Mouse (Mus musculus) left cerebral cortex, postnatal 36 days (tissue): Measurements from ENCODE around the gene Rpe. TPM values are rescaled to one million over a fixed set of nuclear protein-coding genes. Genes with fewer than 3 reads are reported as not detected.
"Not testable (repeated sequence)": the region's sequence is repeated elsewhere in the genome, so short reads cannot be mapped to it uniquely, and the experiment has no call there.

Experiments used
- DNase-seq, 2 experiments: peaks; one replicate each; pipeline ENCODE4 v3.0.0; 2021 to 2022; ENCODE audit warnings: low spot score in 2 of 2, mixed read lengths in 1 of 2
- intact Hi-C: fragments of 180-260 bp; cut with DNase I; formaldehyde crosslinking; loops from one replicate; pipeline ENCODE4 v1.15.1; 2025
- total RNA-seq, 2 experiments: library from RNA; stranded (reverse); gene quantifications; 2 replicates each; pipeline ENCODE4 v1.2.3; 2021

Rpe gene
- 10 to 100 TPM; 31.4 to 32.4 TPM for total RNA-seq

GRCm38 (mm10) chr1:66700693-66701575 is at the start of gene Rpe:
TSS of gene Rpe (plus strand) at chr1:66700831.
- intact Hi-C loops = loop anchor here (5.0 kb wide), 1 partner anchor 116 kb away; the partner anchor contains the start of gene Kansl1l
- DNase-seq = peak; percentile 91

GRCm38 (mm10) chr1:66655119-66655746 is 45.4 kb upstream of the Rpe start:
- intact Hi-C loops = loop anchor here (5.0 kb wide), 1 partner anchor 553 kb away; no protein-coding TSS in a partner anchor
- DNase-seq = no peak

GRCm38 (mm10) chr1:66655747-66656119 is 44.9 kb upstream of the Rpe start:
- DNase-seq = no peak
- intact Hi-C loops = loop anchor here (5.0 kb wide), 1 partner anchor 553 kb away; no protein-coding TSS in a partner anchor

- DNase-seq = no peak
- intact Hi-C loops = no loop called here
These were observed 29.2 kb upstream of the Rpe start for GRCm38 (mm10) chr1:66671475-66671874.

GRCm38 (mm10) chr1:66672812-66673211 is 27.8 kb upstream of the Rpe start:
- intact Hi-C loops = no loop called here
- no peak for DNase-seq

GRCm38 (mm10) chr1:66677928-66678327 is 22.7 kb upstream of the Rpe start:
- no peak for DNase-seq
- intact Hi-C loops = no loop called here

GRCm38 (mm10) chr1:66678662-66679061 is 22.0 kb upstream of the Rpe start:
- intact Hi-C loops = no loop called here
- DNase-seq = no peak

GRCm38 (mm10) chr1:66682974-66683373 is 17.7 kb upstream of the Rpe start:
- intact Hi-C loops = no loop called here
- DNase-seq = no peak

- intact Hi-C loops = no loop called here
- DNase-seq = no peak
These were observed 8.9 kb upstream of the Rpe start for GRCm38 (mm10) chr1:66691772-66692171.

- no peak for DNase-seq
- intact Hi-C loops = no loop called here
These were observed 8.3 kb upstream of the Rpe start for GRCm38 (mm10) chr1:66692308-66692707.

- intact Hi-C loops = no loop called here
- no peak for DNase-seq
These were observed 7.7 kb upstream of the Rpe start for GRCm38 (mm10) chr1:66692780-66693392.

GRCm38 (mm10) chr1:66694266-66694665 is 6.4 kb upstream of the Rpe start:
- intact Hi-C loops = no loop called here

GRCm38 (mm10) chr1:66695296-66695695 is 5.3 kb upstream of the Rpe start:
- intact Hi-C loops = no loop called here
- DNase-seq = no peak

More at GRCm38 (mm10) chr1:66694266-66694665, 6.4 kb upstream of the Rpe start:
- DNase-seq = no peak

GRCm38 (mm10) chr1:66699630-66700029 is 1.0 kb upstream of the Rpe start:
- intact Hi-C loops = loop anchor here (5.0 kb wide), 1 partner anchor 118 kb away; the partner anchor contains the start of gene Kansl1l
- DNase-seq = not testable (repeated sequence)

- no peak for DNase-seq
- intact Hi-C loops = loop anchor here (5.0 kb wide), 1 partner anchor 117 kb away; the partner anchor contains the start of gene Kansl1l
These were observed 410 bp upstream of the Rpe start for GRCm38 (mm10) chr1:66700149-66700692.

- intact Hi-C loops = loop anchor here (5.0 kb wide), 1 partner anchor 116 kb away; the partner anchor contains the start of gene Kansl1l
- no peak for DNase-seq
These were observed 927 bp downstream of the Rpe start for GRCm38 (mm10) chr1:66701576-66701940.

- intact Hi-C loops = loop anchor here (5.0 kb wide), 1 partner anchor 115 kb away; the partner anchor contains the start of gene Kansl1l
- no peak for DNase-seq
These were observed 2.2 kb downstream of the Rpe start for GRCm38 (mm10) chr1:66702623-66703345.

GRCm38 (mm10) chr1:66704523-66704922 is 3.9 kb downstream of the Rpe start:
- DNase-seq = no peak
- intact Hi-C loops = loop anchor here (5.0 kb wide), 1 partner anchor 113 kb away; the partner anchor contains the start of gene Kansl1l

- intact Hi-C loops = no loop called here
These were observed 12.2 kb downstream of the Rpe start for GRCm38 (mm10) chr1:66712859-66713258.

More at GRCm38 (mm10) chr1:66712859-66713258, 12.2 kb downstream of the Rpe start:
- no peak for DNase-seq
